Mouse (Mus musculus) induced T-regulatory cell, adult 2 months (primary cell): ENCODE measurements at regions not wholly inside any gene's neighbourhood (a gene's known extent, or its start where the extent isn't known, plus 50 kb on each side); places are given as distances from the start of the nearest gene placed in this dataset.

Experiments
- DNase-seq: peaks from one replicate; pipeline ENCODE4 v3.0.0-alpha.2; 2012; ENCODE audit warnings: low read depth

DNA sequence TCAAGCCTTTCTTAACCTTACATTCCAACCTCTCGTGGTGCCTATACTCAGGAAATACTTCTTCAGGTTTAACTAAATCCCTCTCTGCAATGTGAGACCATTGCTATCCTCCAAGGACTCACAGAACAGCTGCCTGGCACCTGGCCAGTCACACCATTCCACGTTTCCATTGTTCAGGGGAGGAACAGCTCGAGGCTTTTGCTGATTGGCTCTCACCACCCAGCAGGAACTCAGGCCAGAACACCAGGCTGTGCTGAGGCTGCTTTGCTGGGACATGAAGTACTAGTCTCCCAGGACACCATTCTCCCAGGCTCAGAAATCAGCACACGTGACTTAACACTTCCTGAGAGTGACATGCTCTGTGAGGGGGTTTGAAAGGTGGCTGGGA lies 357.6 kb downstream of the Sorl1 start:
- no peak for DNase-seq

DNA sequence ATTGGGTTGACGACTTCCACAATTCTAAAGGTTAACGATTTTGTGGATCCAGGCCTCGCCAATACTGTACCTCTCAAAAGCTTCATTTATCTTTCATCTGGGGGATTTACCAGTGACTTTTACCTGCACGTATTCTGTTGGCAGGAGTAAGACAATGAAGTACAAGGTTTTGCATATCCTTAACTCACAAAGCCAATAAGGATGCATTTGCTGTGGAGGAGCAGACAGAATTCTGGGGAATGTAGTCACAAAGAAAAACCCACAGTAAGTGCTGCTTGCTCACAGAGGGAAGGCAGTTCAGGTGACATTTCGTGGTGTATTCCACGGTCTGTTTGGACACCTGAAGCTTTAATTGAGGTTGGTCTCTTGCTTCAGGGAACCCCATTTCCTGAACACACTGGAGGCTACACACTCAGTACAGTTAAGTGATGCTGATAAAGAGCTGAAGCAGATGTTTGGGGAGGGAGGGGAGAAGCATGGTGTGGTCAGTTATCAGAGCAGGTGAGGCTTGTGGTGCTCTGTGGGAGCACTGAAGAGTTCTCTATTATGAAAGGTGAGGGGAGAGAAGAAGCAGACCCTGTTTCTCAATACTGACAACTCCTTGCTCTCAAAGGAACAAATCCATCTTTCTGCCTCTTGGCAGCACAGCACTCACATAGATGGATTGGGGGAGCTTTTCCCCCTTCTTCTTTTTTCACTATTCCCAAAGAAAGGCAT lies 358.1 kb downstream of the Sorl1 start:
- no peak for DNase-seq

DNA sequence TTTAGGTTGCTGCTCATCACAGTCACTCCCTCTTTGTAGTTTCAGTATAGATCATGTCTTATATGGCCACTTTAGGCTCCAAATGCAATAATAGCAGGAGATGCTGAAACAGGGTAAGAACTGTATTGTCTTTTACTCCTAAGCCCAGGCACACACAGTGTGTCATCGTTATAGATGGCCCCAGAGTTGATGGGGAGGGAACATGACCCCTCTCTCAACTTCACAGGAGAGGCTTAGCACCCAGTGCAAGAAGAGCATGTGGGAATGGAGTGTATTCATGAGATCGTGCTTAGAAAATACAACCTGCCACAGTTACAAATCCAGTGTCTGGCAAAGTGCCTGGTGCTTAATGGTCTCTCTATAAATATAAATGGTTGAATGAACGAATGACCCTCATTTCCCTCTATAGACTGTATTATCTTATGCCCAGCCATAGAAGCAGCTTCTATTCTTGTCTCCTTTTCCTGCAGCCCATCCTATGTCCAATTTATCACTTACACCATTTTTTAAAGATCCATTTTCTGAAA lies 363.0 kb downstream of the Sorl1 start:
- no peak for DNase-seq

DNA sequence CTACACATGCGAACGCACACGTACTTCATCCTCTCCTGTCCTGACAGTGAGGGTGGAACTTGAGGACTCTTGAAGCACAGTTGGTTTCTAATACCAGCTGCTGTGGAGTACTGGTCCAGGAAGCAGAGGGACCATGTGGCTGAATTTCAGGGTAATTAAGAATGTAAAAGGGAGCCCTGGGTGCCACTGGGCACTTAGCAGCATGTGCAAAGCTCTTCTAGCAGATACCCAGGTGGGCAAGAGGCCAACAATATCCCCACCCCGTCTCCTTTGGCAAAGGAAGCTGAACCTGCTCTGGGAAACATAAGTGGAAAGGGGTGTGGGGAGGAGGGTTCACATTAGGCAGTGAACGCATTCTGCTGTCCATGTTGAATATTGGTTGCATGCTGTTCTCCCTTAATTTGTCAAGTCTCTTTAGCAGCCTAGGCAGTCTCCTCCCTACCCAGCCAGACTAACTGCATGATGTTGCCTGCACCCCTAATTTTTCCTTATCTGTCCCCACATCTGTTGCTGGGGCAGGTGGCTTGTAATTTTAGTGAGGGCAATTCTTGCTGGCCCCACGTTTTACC lies 369.6 kb downstream of the Sorl1 start:
- no peak for DNase-seq

DNA sequence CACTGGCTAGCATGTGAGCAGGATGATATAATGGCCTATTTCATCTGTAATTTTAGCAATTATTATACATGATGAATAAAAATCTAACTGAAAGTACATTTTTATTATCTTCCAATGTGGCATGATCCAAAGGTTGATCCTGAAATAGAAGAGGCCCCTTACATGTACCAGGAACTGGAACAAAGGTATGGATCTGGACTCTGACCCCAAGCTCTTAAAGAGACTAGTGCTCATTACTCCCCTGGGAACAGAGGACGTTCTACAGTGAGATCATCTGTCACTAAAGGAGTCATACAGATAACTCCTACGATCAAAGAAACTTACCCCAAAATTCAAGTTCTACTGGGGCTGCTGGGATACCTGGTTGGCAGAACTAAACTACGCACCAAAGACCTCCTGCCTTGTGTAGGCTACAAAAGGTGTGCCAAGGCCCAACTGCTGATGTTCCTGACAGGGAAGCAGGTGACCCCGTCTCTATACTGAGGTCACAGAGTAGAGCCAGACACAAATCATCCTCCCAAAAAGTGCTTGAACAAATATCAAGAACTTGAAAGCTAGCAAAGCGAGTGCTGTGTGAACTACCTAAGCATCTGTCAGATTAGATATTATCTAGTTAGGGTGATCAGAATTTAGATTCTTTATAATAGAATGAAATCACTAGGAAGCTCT lies 378.0 kb downstream of the Sorl1 start:
- DNase-seq = no peak

DNA sequence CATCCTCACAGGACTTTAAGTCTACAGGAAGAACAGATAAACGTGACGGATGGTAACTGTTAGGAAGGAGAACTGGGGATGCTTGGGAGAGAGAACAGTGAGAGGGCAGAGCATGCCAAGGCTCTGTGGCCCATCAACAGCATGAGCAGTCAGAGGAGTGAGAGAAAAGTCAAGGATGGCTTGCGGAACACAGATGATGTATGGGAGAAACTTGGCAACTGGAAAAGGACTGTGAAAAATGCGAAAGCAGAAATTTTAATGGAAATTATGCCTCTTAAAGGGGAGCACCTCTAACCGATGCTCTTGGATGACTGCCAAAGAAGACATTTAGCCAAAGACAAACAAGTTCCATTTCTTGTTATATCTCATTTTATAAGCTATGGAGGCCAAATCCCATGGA lies 382.6 kb downstream of the Sorl1 start:
- no peak for DNase-seq

DNA sequence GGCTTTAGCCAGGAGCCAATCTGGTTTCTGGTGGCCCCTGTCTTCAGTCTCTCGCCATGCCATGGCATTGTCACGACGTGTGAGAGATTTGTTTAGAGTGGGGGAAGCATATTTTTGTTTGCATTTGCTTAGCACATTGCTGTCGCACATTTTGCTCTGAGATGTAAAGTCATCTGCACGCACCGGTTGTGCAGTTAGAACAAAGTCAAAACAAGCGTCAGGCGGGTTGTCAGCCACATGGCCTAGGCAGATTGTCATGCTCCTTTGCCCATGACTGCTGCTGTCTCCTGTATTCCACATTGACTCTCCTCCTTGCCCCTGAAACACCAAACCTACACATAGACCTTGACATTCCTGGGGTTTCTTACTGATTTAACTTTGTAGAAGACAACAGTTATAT lies 383.6 kb downstream of the Sorl1 start:
- no peak for DNase-seq

DNA sequence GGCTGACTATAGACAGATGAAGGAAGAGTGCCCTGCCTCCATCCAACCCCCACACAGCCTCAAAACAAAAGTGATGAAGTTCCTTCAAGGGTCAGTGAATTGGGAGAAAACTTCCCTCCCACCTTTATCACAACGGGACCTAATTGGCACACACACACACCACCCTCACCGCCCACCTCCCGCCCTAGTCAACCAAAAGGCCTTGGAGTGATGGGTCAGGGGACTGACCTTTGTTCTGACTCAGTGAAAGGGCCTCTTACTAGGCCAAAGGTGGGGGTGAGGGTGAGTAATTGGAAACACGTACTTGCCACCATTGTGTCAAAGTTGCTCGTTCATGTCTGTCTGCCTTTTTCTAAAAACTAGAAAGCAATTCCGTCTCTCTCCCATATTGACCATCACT lies 386.4 kb downstream of the Sorl1 start:
- no peak for DNase-seq

DNA sequence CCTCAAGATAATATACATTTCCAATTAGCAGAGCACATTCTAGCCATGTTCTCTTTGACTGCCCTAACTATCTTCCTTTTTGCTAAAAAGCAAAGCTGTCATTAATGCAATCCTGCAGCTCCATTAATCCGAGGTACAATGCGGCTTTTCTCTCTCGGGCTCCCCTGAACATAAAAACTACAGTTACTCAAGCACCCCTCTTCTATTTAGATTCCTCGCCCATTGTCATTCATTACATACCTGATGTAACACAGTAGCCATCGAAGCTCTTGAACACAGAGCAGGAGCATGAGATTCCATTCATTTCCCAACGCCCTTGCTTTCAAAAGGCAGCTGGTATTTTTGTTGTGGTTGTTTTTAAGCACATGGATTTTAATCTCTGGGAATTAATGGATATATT lies 387.2 kb downstream of the Sorl1 start:
- DNase-seq = no peak

DNA sequence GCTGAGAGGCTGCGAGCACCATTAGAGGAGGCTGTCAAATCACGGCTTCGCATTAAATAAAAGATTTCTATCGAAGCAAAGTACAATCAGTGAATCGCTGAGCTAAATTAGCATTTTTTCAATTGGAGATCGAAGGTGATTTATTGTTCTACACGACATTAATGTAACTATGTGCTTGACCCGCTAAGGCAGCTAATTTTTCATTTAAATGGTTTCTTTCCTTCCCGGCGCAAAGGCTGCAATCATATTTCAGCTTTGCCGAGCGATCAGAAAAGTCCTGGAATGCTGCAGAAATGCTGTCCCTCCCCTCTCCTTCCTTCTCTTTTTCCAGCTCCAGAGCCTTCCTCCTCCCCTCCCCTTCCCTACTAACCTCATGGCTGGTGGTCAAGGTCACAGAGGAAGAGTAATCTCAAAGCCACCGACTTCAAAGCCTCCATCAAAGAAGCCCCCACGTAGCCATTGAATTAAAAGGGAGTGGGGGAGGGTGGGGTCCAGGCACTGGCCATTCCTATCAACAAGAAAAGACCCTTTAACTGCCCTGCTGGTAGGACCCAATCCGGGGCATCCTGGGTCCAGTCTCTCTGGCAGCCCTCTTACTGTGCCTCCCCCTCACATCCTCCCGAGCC lies 387.8 kb downstream of the Sorl1 start:
- no peak for DNase-seq

DNA sequence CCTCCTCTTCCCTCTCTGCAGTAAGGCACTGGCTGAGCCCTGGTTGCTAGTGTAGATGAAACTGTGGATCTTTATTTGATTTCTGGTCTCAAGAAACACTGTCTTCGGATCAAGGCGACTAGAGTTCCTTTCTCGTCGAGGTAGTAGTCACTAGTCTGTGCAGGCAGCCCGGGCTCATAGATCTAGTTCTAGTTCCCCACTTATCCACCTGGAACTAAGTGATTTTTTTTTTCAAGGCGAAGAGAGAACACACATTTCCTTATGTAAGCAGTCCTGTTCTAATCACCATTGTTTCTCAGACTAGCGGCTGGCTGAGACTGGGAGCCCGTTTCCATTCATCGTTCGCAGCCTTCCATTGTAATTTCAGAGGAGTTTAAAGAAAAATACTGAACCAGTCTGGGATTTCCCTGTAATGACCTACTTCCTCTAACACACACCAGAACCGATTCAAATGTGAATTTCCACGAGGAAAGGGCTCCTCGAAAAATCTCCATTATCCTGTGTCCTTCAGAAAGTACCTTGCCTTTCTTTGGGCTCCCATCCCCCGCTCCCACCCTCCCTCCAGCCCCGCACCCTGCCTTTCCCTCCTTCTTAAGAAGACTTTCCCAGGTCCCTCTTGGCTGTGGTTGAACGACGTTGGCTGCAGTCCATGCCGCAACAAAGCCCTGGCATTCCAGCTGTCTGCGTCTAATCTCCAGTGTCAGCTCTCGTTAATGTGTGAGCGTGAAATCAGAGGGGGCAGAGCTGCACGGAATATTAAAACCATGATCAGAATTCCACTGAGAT lies 388.5 kb downstream of the Sorl1 start:
- DNase-seq = no peak

DNA sequence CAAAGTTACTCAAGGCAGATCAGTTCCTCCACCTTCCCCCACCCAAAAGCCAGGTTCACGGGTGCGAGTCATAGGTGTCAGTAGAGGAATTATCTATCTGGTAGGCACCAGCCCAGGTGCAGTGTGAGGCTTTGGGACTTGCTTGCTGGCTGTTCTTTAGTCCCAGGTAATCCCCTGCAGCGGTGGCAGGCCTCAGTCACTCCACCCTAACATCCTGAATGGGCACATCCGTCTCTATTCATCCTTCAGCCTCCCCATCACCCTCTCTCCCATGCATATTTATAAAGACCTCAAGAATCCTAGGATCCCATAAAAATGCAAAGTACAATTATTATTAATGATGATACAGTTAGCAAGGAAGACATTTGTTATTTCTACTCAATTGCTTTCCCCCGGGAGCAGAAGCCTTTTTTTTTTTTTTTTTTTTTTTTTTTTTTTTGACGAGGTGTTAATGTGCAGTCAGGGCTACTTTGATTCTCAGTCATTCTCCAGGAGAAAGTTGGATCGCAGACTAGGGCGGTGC lies 389.1 kb downstream of the Sorl1 start:
- DNase-seq = no peak

DNA sequence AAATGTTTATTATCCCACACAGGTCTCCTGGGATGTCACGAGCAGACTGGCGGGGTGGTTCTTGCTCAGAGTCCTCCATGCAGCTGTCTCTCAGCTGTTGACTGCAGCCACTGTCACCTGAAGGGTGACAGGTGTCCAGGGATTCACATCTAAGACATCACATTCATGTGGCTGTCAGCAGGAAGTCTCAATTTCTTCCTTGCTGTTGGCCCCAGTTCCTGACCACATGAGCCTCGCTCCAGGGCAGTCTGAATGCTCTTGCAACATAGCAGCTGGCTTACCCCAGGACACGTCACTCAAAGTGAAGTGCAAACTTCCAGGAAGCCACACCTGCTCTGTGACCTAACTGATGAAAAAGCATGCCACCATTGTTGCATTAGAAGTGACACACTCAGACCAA lies 402.5 kb downstream of the Sorl1 start:
- DNase-seq = no peak

DNA sequence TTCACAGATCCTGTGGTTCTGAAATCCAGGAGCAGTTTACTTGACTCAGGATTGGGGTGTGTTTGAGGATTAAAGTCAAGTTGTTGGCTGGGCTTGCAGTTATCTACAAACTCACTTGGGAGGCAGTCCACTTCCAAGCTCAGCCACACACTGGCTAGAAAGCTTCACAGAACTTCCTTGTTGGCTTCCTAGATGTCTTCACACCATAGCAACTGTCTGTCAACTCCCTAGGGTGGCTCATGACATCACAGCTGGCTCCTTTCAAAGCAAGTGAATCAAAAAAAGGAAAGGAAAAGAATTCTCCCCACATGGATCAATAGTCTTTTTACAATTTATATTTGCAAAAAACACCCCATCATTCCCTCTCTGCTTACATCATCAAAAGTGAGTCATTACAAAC lies 408.9 kb downstream of the Sorl1 start:
- DNase-seq = no peak

DNA sequence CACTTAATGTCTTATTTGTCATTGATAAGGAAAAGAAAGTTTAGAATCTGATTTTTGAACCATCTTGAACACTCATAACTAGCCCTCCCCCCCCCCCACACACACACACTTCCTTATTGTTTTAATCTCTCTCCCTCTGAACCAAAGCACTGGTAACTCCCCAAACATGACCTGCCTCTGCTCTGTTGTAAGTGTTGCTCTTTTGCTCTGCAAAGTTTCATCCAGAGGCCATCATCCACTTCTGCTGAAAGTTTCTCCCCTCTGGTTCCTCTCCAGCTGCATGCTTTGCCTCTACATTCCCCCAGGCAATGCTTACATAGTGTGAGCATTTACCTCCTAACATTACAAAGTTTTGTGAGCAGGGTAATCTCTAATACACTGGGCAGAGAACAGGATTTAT lies 418.1 kb downstream of the Sorl1 start:
- DNase-seq = no peak

DNA sequence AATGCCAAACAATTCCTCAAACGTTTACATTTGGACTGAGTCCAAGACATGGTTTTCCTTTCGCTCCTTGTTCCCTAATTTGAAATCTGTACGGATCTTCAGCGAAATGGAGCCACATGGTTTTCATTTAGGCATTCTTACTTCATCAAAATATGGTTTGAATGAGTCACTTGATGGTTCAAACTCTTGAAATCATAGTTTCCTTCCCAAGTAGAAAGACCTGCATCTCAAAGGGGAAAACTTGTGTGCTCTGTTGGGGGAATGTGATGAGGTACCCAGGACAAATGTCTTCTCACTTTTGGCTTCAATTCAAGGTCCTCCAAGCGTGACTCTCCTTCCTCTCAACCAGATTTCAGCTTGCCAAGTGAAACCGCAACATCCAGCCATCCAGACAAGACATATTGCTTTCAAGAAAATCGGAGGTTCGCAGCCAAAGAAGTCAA lies 418.6 kb downstream of the Sorl1 start:
- DNase-seq = no peak

DNA sequence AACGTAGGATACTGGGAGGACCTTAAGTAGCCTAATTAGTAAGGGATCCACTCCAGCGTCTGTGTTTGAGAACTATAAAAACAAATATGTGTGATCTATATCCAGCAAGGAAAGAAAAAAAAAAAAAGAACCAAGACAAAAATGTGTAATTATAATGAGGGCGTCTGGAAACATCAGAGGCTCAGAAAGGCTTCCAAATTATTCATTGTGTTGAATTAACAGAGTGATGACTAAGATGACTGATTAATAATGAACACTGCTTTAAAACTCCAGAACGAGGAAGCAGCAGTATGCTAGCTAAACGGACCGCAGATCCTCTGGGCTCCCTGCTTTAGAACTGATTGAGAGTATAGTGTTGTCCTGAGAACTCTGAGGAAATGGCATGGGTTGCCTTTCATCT lies 421.0 kb downstream of the Sorl1 start:
- no peak for DNase-seq

DNA sequence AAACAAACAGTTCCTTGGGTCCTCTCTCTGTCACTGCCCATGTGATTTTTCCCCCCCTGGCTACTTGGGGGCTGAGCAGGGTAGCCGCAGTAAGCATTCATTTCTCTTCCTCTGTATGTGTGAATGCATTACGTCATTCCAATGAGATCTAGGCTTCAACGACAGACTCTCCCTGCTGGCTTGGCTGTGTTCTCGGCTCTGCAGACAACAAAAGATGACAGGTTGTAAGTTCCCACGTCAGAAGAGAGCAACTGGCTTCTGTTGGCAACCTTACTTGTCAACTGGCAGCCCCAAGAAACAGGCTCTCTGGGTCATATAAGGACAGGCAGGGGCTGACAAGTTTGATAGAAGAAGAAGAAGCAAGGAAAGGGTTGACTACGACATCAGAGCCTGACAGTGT lies 423.4 kb downstream of the Sorl1 start:
- no peak for DNase-seq

DNA sequence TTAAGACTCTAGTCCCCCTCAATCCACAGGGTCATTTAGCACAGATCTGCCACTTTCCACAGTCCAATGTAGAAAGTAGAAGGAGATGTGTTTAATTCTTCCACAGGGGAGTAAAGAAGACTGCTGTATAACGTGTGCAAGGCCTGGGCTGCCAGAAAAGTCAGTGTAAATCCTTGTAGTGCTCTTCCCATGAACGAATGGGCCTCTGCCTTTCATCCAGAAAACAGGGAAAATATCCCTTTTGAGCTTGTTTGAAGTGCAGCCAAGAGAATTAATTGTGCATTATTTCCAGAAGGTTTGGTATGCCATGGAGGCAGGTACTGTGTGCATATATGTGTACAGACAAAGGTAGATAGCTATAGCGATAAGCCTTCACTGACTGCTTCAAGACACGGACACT lies 425.1 kb downstream of the Sorl1 start:
- DNase-seq = no peak

DNA sequence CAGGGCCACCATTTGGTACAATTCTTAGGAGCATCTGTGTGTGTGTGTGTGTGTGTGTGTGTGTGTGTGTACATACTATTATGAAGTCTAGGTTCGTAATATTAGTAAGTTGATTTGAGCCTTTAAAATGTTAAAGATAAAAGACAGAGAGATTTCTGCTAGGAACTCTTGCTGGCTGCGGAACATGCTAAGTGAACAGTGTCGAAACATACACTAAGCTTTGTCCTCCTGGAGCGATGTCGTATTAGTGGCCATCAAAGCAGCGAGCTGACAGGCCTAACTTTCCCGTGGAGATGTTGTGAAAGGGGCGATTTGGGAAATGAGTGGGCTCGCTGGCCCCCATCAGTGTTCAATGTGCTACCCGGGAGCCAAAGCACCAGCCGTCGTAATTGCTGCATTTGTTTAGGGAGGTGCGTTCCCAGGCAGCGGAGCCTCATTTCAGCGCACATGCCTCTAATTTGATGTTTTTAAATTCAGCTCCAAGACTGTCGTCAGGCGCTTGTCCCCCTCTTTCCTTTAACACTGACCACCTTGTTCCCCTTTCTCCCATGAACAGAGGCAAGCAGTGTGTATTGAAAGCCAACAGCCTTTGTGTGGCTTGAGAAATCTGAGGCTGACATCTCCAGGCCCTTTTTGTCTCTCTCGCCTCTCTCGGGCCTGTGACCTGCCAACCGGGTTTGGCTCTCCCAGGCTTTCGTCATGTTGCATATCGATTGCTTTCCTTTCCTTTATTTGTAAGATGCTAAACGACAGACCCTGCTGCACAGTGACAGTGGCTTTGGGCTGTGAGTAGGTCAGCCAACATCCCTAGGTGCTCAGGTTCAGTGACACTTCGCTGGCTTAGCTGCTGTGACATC lies 426.3 kb downstream of the Sorl1 start:
- DNase-seq = no peak

DNA sequence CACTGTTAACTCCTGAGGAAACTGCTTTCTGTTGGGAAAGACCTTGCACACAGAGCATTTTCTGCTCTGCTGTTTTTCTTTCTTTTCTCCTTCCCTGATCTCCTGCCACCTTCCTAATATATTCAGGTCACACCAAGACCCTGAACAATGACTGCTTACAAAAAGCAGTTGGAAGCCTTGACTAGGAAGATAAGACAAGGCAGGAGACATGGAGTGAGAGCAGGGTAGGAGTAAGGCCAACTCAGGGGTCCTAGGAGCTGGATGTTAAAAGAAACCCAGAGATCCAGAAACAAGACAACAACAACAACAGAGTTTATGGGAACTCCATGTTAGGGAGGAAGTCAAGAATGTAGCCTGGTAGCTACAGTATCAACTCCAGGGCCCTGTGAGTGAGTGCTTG lies 426.9 kb downstream of the Sorl1 start:
- DNase-seq = no peak
